Mouse (Mus musculus): ENCODE data around the gene Gm39566.

The Gm39566 gene

GRCm38 (mm10) chr11:69765221-69766125, 49.6 kb downstream of the Gm39566 start, which contains the start of gene Zbtb4:
TSS of gene Zbtb4 (plus strand) at chr11:69765912.
- in situ Hi-C loops (cut with MboI, MseI) = loop anchor here in 1 of 2 experiments (25.0 kb wide), 1 partner anchor 1303 kb away; no protein-coding TSS in a partner anchor

- in situ Hi-C loops (cut with MboI, MseI) = loop anchor here in 1 of 2 experiments (25.0 kb wide), 1 partner anchor 1301 kb away; no protein-coding TSS in a partner anchor
Observed at GRCm38 (mm10) chr11:69763551-69763950, 51.5 kb downstream of the Gm39566 start.

GRCm38 (mm10) chr11:69761868-69762267, 53.2 kb downstream of the Gm39566 start, which contains the start of gene Slc35g3:
TSS of gene Slc35g3 (minus strand) at chr11:69761968.
- in situ Hi-C loops (cut with MboI, MseI) = loop anchor here in 1 of 2 experiments (25.0 kb wide), 1 partner anchor 1300 kb away; no protein-coding TSS in a partner anchor

All from T-helper 17 cell (primary cell).